Mouse (Mus musculus) cerebellum, adult 2 months (tissue): ENCODE data around the gene Trim69.

Experiments
- CTCF ChIP-seq: fragments of 200-500 bp; IDR thresholded peaks from 2 replicates; pipeline ENCODE4 v1.5.1; 2011; ENCODE audit warnings: low read depth, mild to moderate bottlenecking, control low read depth, low read length, moderate library complexity, borderline replicate concordance; ENCODE audit not compliant: insufficient read depth
- POLR2A ChIP-seq: fragments of 200-500 bp; IDR thresholded peaks from 2 replicates; pipeline ENCODE4 v1.6.1; 2011; ENCODE audit warnings: low read length, control low read depth, borderline replicate concordance; ENCODE audit not compliant: insufficient read depth

GRCm38 (mm10) chr2:122143111-122143510 is 17.4 kb upstream of the Trim69 start:
- TF ChIP-seq CTCF (no peak), POLR2A (no peak)
